Mouse (Mus musculus) embryonic facial prominence, embryonic 11.5 days (tissue): ENCODE data around the gene Pitpna. TPM values are rescaled to one million over a fixed set of nuclear protein-coding genes. Genes with fewer than 3 reads are reported as not detected.
A peak's percentile ranks its signal among the peaks of the same experiment; 100 is the strongest.

Experiments
- ATAC-seq: fragments of 200-750 bp; cut with Nextera tagmentation; replicated peaks from 2 replicates; pipeline ENCODE4 v1.8.0; 2017; ENCODE audit warnings: low read depth; ENCODE audit not compliant: insufficient number of reproducible peaks, low FRiP score, low TSS enrichment
- DNase-seq: peaks from one replicate; pipeline ENCODE4 v3.0.0-alpha.2; 2015; ENCODE audit warnings: low spot score
- H3K27ac ChIP-seq: fragments of 300-500 bp; sonication (generic); replicated peaks from 2 replicates; pipeline ENCODE4 v1.5.1; 2014; ENCODE audit warnings: mild to moderate bottlenecking, low read depth, low read length, control low read depth
- H3K27me3 ChIP-seq: fragments of 300-500 bp; sonication (generic); 2 replicates; pipeline ENCODE4 v1.6.1; 2014; ENCODE audit warnings: mild to moderate bottlenecking, low read length, moderate library complexity, mixed read lengths; ENCODE audit not compliant: control insufficient read depth, insufficient read depth
- H3K36me3 ChIP-seq: fragments of 300-500 bp; sonication (generic); replicated peaks from 2 replicates; pipeline ENCODE4 v1.6.1; 2014; ENCODE audit warnings: low read depth, mild to moderate bottlenecking, low read length, moderate library complexity, mixed read lengths; ENCODE audit not compliant: control insufficient read depth, insufficient read depth
- H3K4me1 ChIP-seq: fragments of 300-500 bp; sonication (generic); 2 replicates; pipeline ENCODE4 v1.6.1; 2014; ENCODE audit warnings: low read length, mixed read lengths; ENCODE audit not compliant: control insufficient read depth, insufficient read depth
- H3K4me2 ChIP-seq: fragments of 300-500 bp; sonication (generic); 2 replicates; pipeline ENCODE4 v1.6.1; 2014; ENCODE audit warnings: low read depth, mild to moderate bottlenecking, control low read depth, low read length, moderate library complexity
- H3K4me3 ChIP-seq: fragments of 300-500 bp; sonication (generic); 2 replicates; pipeline ENCODE4 v1.5.1; 2014; ENCODE audit warnings: low read depth, low read length, control low read depth
- H3K9ac ChIP-seq: fragments of 300-500 bp; sonication (generic); replicated peaks from 2 replicates; pipeline ENCODE4 v1.6.1; 2014; ENCODE audit warnings: mild to moderate bottlenecking, control low read depth, low read length
- H3K9me3 ChIP-seq: fragments of 300-500 bp; sonication (generic); replicated peaks from 2 replicates; pipeline ENCODE4 v1.6.1; 2016; ENCODE audit warnings: mild to moderate bottlenecking, low read length, inconsistent platforms, mixed read lengths; ENCODE audit not compliant: control insufficient read depth
- WGBS: fragments of 180-500 bp; shearing (Covaris S2); extraction: QIAGEN DNeasy Blood & Tissue Kit; methylation state at CpG from one replicate; pipeline ENCODE4 v1.1.7; 2014; 5-methylcytosine and 5-hydroxymethylcytosine counted together
- polyA plus RNA-seq: library from polyadenylated mRNA; unstranded; fragments of >200 nt; fragmentation: Nextera tagmentation; extraction: Ambion mirVana; gene quantifications from 2 replicates; pipeline ENCODE4 v1.2.1, GENCODE M21; 2014

Pitpna gene
- polyA plus RNA-seq, 1 experiment from 2014 or later = 83.0 TPM

GRCm38 (mm10) chr11:75567346-75568114, 20.4 kb upstream of the Pitpna start:
- Histone ChIP-seq H3K36me3 (no peaks in the 10 kb centered on the region; the same call in none of the 2 replicates), H3K4me1 (peaks cover 1% of the 10 kb centered on the region), H3K27ac (no peak overlapping the region), H3K4me2 (no peak overlapping the region), H3K27me3 (no peaks in the 10 kb centered on the region), H3K9ac (no peak overlapping the region), H3K4me3 (no peak overlapping the region), H3K9me3 (no peaks in the 10 kb centered on the region)
- 61% methylated on average over 9 of the region's 9 CpGs for WGBS
- ATAC-seq (no peak), DNase-seq (no peak)

DNA sequence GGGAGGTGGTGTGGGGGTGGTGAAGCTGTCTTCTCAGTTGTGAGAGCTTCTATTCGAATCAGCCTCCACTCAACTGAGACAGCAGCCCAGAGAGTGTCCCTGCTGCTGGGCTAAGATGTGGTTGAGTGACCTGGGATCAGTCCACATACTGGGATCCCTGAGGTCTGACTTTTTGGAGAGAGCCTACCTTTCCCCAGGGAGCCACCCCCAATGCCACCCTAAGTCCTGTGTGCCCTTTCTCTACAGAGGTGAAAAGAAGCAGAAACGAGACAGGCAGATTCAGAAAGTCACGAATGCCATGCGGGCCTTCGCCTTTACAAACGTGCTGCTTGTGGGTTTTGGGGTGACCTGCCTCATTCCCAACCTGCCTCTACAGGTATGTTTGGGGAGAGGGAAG, 19.8 kb upstream of the Pitpna start:
- Histone ChIP-seq H3K27ac (no peak overlapping the region), H3K9ac (no peak overlapping the region), H3K9me3 (no peaks in the 10 kb centered on the region), H3K4me3 (no peak overlapping the region), H3K36me3 (no peaks in the 10 kb centered on the region; the same call in none of the 2 replicates), H3K27me3 (no peaks in the 10 kb centered on the region), H3K4me2 (no peak overlapping the region), H3K4me1 (peaks cover 7% of the 10 kb centered on the region)
- ATAC-seq = no peak
- WGBS = 82% methylated on average over 6 of the region's 6 CpGs
- no peak for DNase-seq

DNA sequence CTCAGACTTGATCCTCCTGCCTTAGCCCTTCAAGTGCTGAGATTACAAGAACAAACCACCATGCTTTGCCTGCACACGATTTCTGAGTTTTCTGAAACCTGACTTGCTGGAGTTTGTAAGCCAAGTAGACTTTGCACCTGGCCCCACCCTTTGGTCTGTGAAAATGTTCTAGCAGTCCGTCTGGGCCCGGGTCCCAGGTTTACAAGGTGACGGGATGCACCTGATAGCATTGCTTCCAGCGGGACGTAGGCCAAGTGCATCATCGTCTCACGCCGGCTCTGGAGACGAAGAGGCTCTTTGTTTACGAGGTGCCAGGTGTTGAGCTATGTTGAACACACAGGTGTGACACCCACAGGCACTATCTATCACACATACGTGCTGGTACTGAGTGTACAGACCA, 18.9 kb upstream of the Pitpna start:
- Histone ChIP-seq H3K27ac (no peak overlapping the region), H3K9me3 (no peaks in the 10 kb centered on the region), H3K27me3 (no peaks in the 10 kb centered on the region), H3K4me3 (no peak overlapping the region), H3K9ac (no peak overlapping the region), H3K4me2 (no peak overlapping the region), H3K4me1 (peaks cover 7% of the 10 kb centered on the region), H3K36me3 (no peaks in the 10 kb centered on the region; the same call in none of the 2 replicates)
- WGBS = 93% methylated on average over 12 of the region's 12 CpGs
- ATAC-seq = no peak
- no peak for DNase-seq

- WGBS = 87% methylated on average over 17 of the region's 17 CpGs
- no peak for ATAC-seq
- Histone ChIP-seq H3K27me3 (no peaks in the 10 kb centered on the region; the same call in 1 of the 2 replicates), H3K9ac (no peak overlapping the region), H3K4me1 (peaks cover 7% of the 10 kb centered on the region), H3K4me3 (no peak overlapping the region), H3K36me3 (no peaks in the 10 kb centered on the region; the same call in none of the 2 replicates), H3K27ac (no peak overlapping the region), H3K9me3 (no peaks in the 10 kb centered on the region), H3K4me2 (no peak overlapping the region)
- DNase-seq = no peak
These were observed 17.3 kb upstream of the Pitpna start for GRCm38 (mm10) chr11:75570375-75571125.

DNA sequence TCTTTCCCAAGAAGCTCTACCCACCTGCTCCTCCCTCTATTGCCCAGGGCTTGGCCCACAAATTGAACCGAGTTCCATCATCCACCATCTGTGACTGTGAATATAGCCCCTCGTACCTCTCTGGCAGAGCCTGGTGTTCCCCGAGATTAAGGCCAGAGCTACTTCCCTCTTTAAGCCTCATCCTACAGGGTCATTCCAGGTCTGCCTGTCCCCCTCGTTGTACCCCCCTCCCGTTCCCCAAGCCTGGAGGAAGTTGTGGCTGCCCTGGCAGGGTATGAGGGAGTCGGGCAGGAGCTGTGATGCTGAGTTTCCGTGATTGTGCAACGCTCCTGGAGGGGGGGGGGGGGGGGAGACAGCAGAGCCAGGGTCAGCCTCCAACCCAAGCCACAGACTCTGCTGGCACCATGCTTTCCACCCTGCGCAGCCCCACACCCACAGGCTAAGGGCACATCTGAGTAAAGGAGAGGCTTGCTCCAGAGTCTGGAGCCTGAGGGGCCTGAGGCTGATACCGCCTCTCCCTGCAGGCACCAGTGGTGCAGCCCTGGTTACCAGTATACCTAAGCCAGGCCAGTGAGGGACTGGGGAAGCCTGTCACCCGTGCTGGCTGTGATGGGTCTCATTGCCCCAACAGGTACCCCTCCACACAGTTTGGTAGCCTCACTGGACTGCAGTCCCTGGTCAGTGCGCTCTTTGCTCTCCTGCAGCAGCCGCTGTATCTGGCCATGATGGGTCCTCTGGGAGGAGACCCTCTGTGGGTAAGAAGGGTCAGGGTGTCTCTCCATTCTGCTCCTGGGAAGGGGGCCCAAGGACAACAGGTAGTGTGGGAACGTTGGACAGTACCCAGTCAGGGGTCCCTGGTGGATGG, 16.5 kb upstream of the Pitpna start:
- no peak for ATAC-seq
- Histone ChIP-seq H3K4me1 (peaks cover 7% of the 10 kb centered on the region), H3K9me3 (no peaks in the 10 kb centered on the region), H3K4me2 (no peak overlapping the region), H3K4me3 (no peak overlapping the region), H3K27ac (no peak overlapping the region), H3K9ac (no peak overlapping the region), H3K36me3 (no peaks in the 10 kb centered on the region; the same call in none of the 2 replicates), H3K27me3 (no peaks in the 10 kb centered on the region; the same call in 1 of the 2 replicates)
- no peak for DNase-seq
- 61% methylated on average over 12 of the region's 14 CpGs for WGBS

DNA sequence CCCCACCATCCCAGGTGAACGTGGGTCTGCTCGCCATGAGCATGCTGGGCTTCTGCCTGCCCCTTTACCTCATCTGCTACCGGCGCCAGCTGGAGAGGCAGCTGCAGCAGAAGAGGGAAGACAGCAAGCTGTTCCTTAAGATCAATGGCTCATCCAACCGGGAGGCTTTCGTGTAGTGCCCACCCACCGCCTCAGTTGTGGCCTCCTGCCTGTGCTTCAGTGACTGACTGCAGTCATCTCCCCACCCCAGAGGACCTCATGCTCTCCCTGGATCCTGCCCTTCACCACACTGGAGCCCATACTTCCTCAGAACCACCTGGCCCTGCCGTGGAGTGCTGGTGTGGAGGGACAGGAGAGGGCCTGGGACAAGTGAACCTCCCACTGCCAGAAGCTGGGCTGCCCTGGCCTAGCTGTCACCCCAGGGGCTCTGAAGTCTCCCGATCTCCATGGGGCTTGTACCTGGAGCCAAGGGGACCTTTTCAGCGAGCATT, 15.6 kb upstream of the Pitpna start:
- Histone ChIP-seq H3K4me3 (no peak overlapping the region), H3K4me1 (peaks cover 7% of the 10 kb centered on the region), H3K9me3 (no peaks in the 10 kb centered on the region), H3K4me2 (peak overlapping the region; percentile 13), H3K27ac (no peak overlapping the region; the same call in 1 of the 2 replicates), H3K36me3 (no peaks in the 10 kb centered on the region; the same call in none of the 2 replicates), H3K9ac (peak overlapping the region; percentile 48), H3K27me3 (no peaks in the 10 kb centered on the region; the same call in 1 of the 2 replicates)
- ATAC-seq (peak; percentile 36; the same call in 1 of the 2 replicates), DNase-seq (no peak)
- 18% methylated on average over 10 of the region's 10 CpGs for WGBS

DNA sequence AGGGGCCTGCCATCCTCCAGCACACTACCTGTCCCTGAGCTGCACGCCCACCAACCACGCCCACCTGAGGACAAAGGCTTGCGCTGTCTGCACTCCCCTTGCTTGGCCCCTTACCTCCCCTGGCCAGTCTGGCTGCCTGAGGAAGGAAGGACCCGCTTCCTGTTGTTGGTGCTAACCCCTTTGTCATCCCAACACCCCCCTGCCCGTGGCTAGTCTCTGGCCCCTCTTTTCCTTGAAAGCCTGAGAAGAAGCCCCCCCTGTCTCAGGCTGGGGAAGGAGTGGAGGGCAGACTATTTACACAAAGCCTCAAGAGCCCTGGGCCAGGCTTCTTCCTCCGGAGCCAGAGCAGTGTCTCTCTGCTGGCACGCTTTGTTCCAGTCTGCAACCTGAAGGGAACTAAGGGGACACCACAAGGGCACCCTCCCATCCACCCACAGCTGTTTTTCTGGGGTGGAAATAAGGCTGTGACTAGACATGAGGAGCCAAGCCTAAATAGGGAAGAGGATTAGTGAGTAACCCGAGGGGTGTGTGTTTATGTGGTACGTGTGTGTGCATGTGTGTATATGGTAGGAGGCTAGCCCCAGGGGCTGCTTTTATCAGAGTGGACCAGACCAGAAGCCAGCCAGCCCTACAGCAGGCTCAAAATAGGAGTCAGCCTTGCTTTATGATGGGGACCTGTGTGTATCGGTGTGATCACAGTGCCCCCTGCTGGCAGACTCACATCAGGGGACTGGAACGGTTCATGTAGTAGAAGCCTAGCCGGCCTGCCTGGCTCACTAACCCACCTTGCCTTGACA, 14.8 kb upstream of the Pitpna start:
- DNase-seq (peak; percentile 94), ATAC-seq (peak; percentile 89)
- H3K9me3 ChIP-seq = no peaks in the 10 kb centered on the region
- peak overlapping the region; percentile 10 for H3K4me2 ChIP-seq
- H3K27ac ChIP-seq = peak overlapping the region; percentile 62; the same call in 1 of the 2 replicates
- H3K9ac ChIP-seq = peak overlapping the region; percentile 48
- H3K4me1 ChIP-seq = peaks cover 7% of the 10 kb centered on the region
- H3K4me3 ChIP-seq = no peak overlapping the region
- H3K27me3 ChIP-seq = no peaks in the 10 kb centered on the region; the same call in 1 of the 2 replicates
- H3K36me3 ChIP-seq = no peaks in the 10 kb centered on the region; the same call in none of the 2 replicates
- WGBS = 5% methylated on average over 12 of the region's 12 CpGs
